ENCODE assay signal across 36 mouse cellular contexts in genomic region chr7:24454199-24454598, GRCm38 (mm10). TPM values are rescaled to one million over a fixed set of nuclear protein-coding genes. Genes with fewer than 3 reads are reported as not detected.
"Had no signal": no experiment of that assay in that cellular context is flagged by ENCODE, and none has a peak within 500 bp of the region (broad histone marks: within the 10 kb centered on the region; RNA-seq: fewer than 3 reads in every experiment).

No protein-coding gene starts in this region.

- DNase-seq: gastrocnemius, adult 2 months; gastrocnemius, postnatal 10 days; gastrocnemius, postnatal 25 days; heart, adult 18-20 months; heart, postnatal 10 days; heart, postnatal 4 days; kidney, adult 18-20 months; kidney, adult 8-10 months; kidney, postnatal 10 days; kidney, postnatal 25 days; kidney, postnatal 4 days; liver; liver, embryonic 13.5 days had no signal

- H3K27me3 ChIP-seq: intestine, embryonic 15.5 days; limb, embryonic 12.5 days had no signal

- H3K9ac ChIP-seq: heart, embryonic 12.5 days; hindbrain, embryonic 12.5 days; hindbrain, embryonic 14.5 days; intestine, embryonic 15.5 days; limb, embryonic 12.5 days; liver, embryonic 13.5 days; liver, embryonic 15.5 days had no signal

- H3K9me3 ChIP-seq: heart, embryonic 10.5 days; heart, embryonic 12.5 days; hindbrain, embryonic 10.5 days; hindbrain, embryonic 12.5 days; intestine, embryonic 15.5 days; limb, embryonic 10.5 days; limb, embryonic 12.5 days; liver, embryonic 13.5 days; liver, embryonic 15.5 days had no signal

- ATAC-seq: hindbrain, embryonic 16.5 days; inflammation-experienced regulatory T-cells, adult 6 months; intestine, embryonic 15.5 days; intestine, postnatal 0 days had no signal

- H3K4me3 ChIP-seq: gastrocnemius, adult 2 months; heart, embryonic 10.5 days; heart, embryonic 12.5 days; hindbrain, embryonic 10.5 days; hindbrain, embryonic 12.5 days; intestine, embryonic 15.5 days; layer of hippocampus, adult 2 months; left cerebral cortex, adult 2 months; limb, embryonic 10.5 days; limb, embryonic 12.5 days; liver, embryonic 13.5 days; liver, embryonic 15.5 days had no signal

- H3K4me2 ChIP-seq: heart, embryonic 12.5 days; hindbrain, embryonic 12.5 days; hindbrain, embryonic 14.5 days; intestine, embryonic 15.5 days; limb, embryonic 12.5 days; liver, embryonic 11.5 days; liver, embryonic 13.5 days; liver, embryonic 15.5 days had no signal

- H3K27ac ChIP-seq: gastrocnemius, adult 2 months; heart, embryonic 10.5 days; hindbrain, embryonic 10.5 days; hindbrain, embryonic 12.5 days; hindbrain, embryonic 14.5 days; intestine, embryonic 15.5 days; layer of hippocampus, adult 2 months; left cerebral cortex, adult 2 months; limb, embryonic 10.5 days; limb, embryonic 12.5 days; liver, embryonic 13.5 days; liver, embryonic 15.5 days had no signal

- H3K4me1 ChIP-seq: heart, embryonic 12.5 days; hindbrain, embryonic 10.5 days; hindbrain, embryonic 12.5 days; intestine, embryonic 15.5 days; limb, embryonic 12.5 days had no signal

- H3K36me3 ChIP-seq: heart, embryonic 10.5 days; heart, embryonic 12.5 days; hindbrain, embryonic 10.5 days; hindbrain, embryonic 12.5 days; intestine, embryonic 15.5 days; limb, embryonic 10.5 days; limb, embryonic 12.5 days; liver, embryonic 13.5 days; liver, embryonic 15.5 days had no signal

RNA-seq across cellular contexts. Expression of gene Irgc1, which starts 2.1 kb away (rescaled TPM):
- total RNA-seq: gastrocnemius, adult 2 months; gastrocnemius, postnatal 25 days; granulocyte monocyte progenitor cell, adult 5-6 weeks; heart, adult 18-20 months; heart, postnatal 10 days; heart, postnatal 25 days; heart, postnatal 4 days; layer of hippocampus, adult 2 months; layer of hippocampus, postnatal 10 days; layer of hippocampus, postnatal 25 days had no signal
- polyA plus RNA-seq: heart, embryonic 10.5 days; heart, embryonic 12.5 days; heart, embryonic 14.5 days; hindbrain, embryonic 10.5 days; hindbrain, embryonic 12.5 days; hindbrain, embryonic 14.5 days; hindbrain, embryonic 16.5 days; inflammation-experienced regulatory T-cells, adult 6 months; intestine, embryonic 15.5 days; intestine, postnatal 0 days; kidney, embryonic 14.5 days; kidney, embryonic 16.5 days; limb, embryonic 10.5 days; limb, embryonic 12.5 days; limb, embryonic 14.5 days; liver, embryonic 11.5 days; liver, embryonic 13.5 days had no signal

RNA-seq across cellular contexts. Expression of gene Cadm4, which starts 27.6 kb away (rescaled TPM):
- total RNA-seq: granulocyte monocyte progenitor cell, adult 5-6 weeks had no signal
- polyA plus RNA-seq: inflammation-experienced regulatory T-cells, adult 6 months had no signal
